Mouse (Mus musculus): ENCODE data around the gene Fbxo21. TPM values are rescaled to one million over a fixed set of nuclear protein-coding genes. Genes with fewer than 3 reads are reported as not detected.

Fbxo21 gene
- 56.1 and 56.7 TPM in 2 replicates for polyA plus RNA-seq (2015; fragmentation: Nextera tagmentation; extraction: Ambion mirVana)

- peak within 1 kb of the TSS; percentile 100 for H3K4me3 ChIP-seq (replicated peaks)
- no peaks in the 10 kb centered on the region for H3K9me3 ChIP-seq
- peaks cover 30% of the 10 kb centered on the region for H3K4me1 ChIP-seq (replicated peaks)
- H3K9ac ChIP-seq = peak within 1 kb of the TSS; percentile 94
- no peaks in the 10 kb centered on the region for H3K27me3 ChIP-seq (replicated peaks)
- under 1% methylated on average over 86 of the region's 88 CpGs for WGBS
- peak; percentile 94 for ATAC-seq
- H3K36me3 ChIP-seq = peaks cover 6% of the 10 kb centered on the region; the same call in 1 of the 2 replicates
- peak within 1 kb of the TSS; percentile 77 for H3K27ac ChIP-seq
- peak within 1 kb of the TSS; percentile 83 for H3K4me2 ChIP-seq (replicated peaks)
These were observed at the start of gene Fbxo21 for GRCm38 (mm10) chr5:117976657-117977500. Fbxo21 (plus strand) TSS chr5:117976730.

- Histone ChIP-seq H3K4me3 (replicated peaks) (no peak overlapping the region), H3K4me2 (replicated peaks) (no peak overlapping the region), H3K27me3 (replicated peaks) (no peaks in the 10 kb centered on the region), H3K27ac (no peak overlapping the region), H3K4me1 (replicated peaks) (no peaks in the 10 kb centered on the region), H3K36me3 (no peaks in the 10 kb centered on the region), H3K9me3 (no peaks in the 10 kb centered on the region), H3K9ac (no peak overlapping the region)
- WGBS = 94% methylated on average over 2 of the region's 2 CpGs
- ATAC-seq = no peak
These were observed 48.0 kb upstream of the Fbxo21 start for GRCm38 (mm10) chr5:117928553-117928952.

GRCm38 (mm10) chr5:117932222-117932621, 44.3 kb upstream of the Fbxo21 start:
- Histone ChIP-seq H3K9ac (no peak overlapping the region), H3K9me3 (no peaks in the 10 kb centered on the region), H3K4me1 (replicated peaks) (no peaks in the 10 kb centered on the region), H3K4me2 (replicated peaks) (no peak overlapping the region), H3K4me3 (replicated peaks) (no peak overlapping the region), H3K27me3 (replicated peaks) (no peaks in the 10 kb centered on the region), H3K36me3 (no peaks in the 10 kb centered on the region), H3K27ac (no peak overlapping the region)
- WGBS = 82% methylated on average over 2 of the region's 2 CpGs
- ATAC-seq = no peak

- Histone ChIP-seq H3K36me3 (no peaks in the 10 kb centered on the region), H3K4me3 (replicated peaks) (no peak overlapping the region), H3K4me2 (replicated peaks) (no peak overlapping the region), H3K27me3 (replicated peaks) (no peaks in the 10 kb centered on the region), H3K4me1 (replicated peaks) (no peaks in the 10 kb centered on the region), H3K9me3 (no peaks in the 10 kb centered on the region), H3K9ac (no peak overlapping the region), H3K27ac (no peak overlapping the region)
- WGBS = 2% methylated on average over 7 of the region's 9 CpGs
- ATAC-seq = no peak; the same call in 1 of the 2 replicates
These were observed 43.7 kb upstream of the Fbxo21 start for GRCm38 (mm10) chr5:117932862-117933261.

GRCm38 (mm10) chr5:117936346-117936745, 40.2 kb upstream of the Fbxo21 start:
- H3K27ac ChIP-seq = no peak overlapping the region
- 68% methylated on average over 16 of the region's 16 CpGs for WGBS
- no peak overlapping the region for H3K4me2 ChIP-seq (replicated peaks)
- no peak overlapping the region for H3K9ac ChIP-seq
- 0 out of 2 replicates have a peak, but pooled peaks cover 2% of the 10 kb centered on the region for H3K4me1 ChIP-seq (replicated peaks)
- no peak for ATAC-seq
- H3K36me3 ChIP-seq = no peaks in the 10 kb centered on the region
- no peaks in the 10 kb centered on the region for H3K9me3 ChIP-seq
- no peaks in the 10 kb centered on the region for H3K27me3 ChIP-seq (replicated peaks)
- H3K4me3 ChIP-seq (replicated peaks) = no peak overlapping the region

- Histone ChIP-seq H3K36me3 (no peaks in the 10 kb centered on the region), H3K4me1 (replicated peaks) (0 out of 2 replicates have a peak, but pooled peaks cover 2% of the 10 kb centered on the region), H3K27ac (no peak overlapping the region), H3K4me2 (replicated peaks) (no peak overlapping the region), H3K27me3 (replicated peaks) (no peaks in the 10 kb centered on the region), H3K9me3 (no peaks in the 10 kb centered on the region), H3K9ac (no peak overlapping the region), H3K4me3 (replicated peaks) (no peak overlapping the region)
- no peak for ATAC-seq
- 90% methylated on average over 3 of the region's 3 CpGs for WGBS
These were observed 39.3 kb upstream of the Fbxo21 start for GRCm38 (mm10) chr5:117937186-117937585.

- Histone ChIP-seq H3K4me3 (replicated peaks) (peak overlapping the region; percentile 29), H3K9me3 (no peaks in the 10 kb centered on the region), H3K9ac (no peak overlapping the region), H3K36me3 (no peaks in the 10 kb centered on the region), H3K27ac (no peak overlapping the region), H3K4me1 (replicated peaks) (0 out of 2 replicates have a peak, but pooled peaks cover 2% of the 10 kb centered on the region), H3K27me3 (replicated peaks) (no peaks in the 10 kb centered on the region), H3K4me2 (replicated peaks) (peak overlapping the region; percentile 60)
- peak; percentile 78 for ATAC-seq
- 15% methylated on average over 14 of the region's 14 CpGs for WGBS
These were observed 38.3 kb upstream of the Fbxo21 start for GRCm38 (mm10) chr5:117938182-117938581.

GRCm38 (mm10) chr5:117939402-117939801, 37.1 kb upstream of the Fbxo21 start:
- Histone ChIP-seq H3K9me3 (no peaks in the 10 kb centered on the region), H3K4me1 (replicated peaks) (0 out of 2 replicates have a peak, but pooled peaks cover 2% of the 10 kb centered on the region), H3K4me3 (replicated peaks) (no peak overlapping the region), H3K9ac (no peak overlapping the region), H3K36me3 (no peaks in the 10 kb centered on the region), H3K4me2 (replicated peaks) (no peak overlapping the region), H3K27me3 (replicated peaks) (no peaks in the 10 kb centered on the region), H3K27ac (no peak overlapping the region)
- 57% methylated on average over 8 of the region's 8 CpGs for WGBS
- no peak for ATAC-seq

- no peak overlapping the region for H3K9ac ChIP-seq
- ATAC-seq = no peak
- no peaks in the 10 kb centered on the region for H3K27me3 ChIP-seq (replicated peaks)
- WGBS = 70% methylated on average over 3 of the region's 3 CpGs
- H3K27ac ChIP-seq = no peak overlapping the region
- H3K4me2 ChIP-seq (replicated peaks) = no peak overlapping the region
- no peaks in the 10 kb centered on the region for H3K9me3 ChIP-seq
- no peak overlapping the region for H3K4me3 ChIP-seq (replicated peaks)
- H3K4me1 ChIP-seq (replicated peaks) = 0 out of 2 replicates have a peak, but pooled peaks cover 2% of the 10 kb centered on the region
- H3K36me3 ChIP-seq = no peaks in the 10 kb centered on the region
These were observed 35.0 kb upstream of the Fbxo21 start for GRCm38 (mm10) chr5:117941552-117941951.

GRCm38 (mm10) chr5:117946605-117947004, 29.9 kb upstream of the Fbxo21 start:
- no peak overlapping the region for H3K4me3 ChIP-seq (replicated peaks)
- no peaks in the 10 kb centered on the region for H3K4me1 ChIP-seq (replicated peaks)
- H3K27ac ChIP-seq = no peak overlapping the region
- H3K9ac ChIP-seq = no peak overlapping the region
- no peak overlapping the region for H3K4me2 ChIP-seq (replicated peaks)
- H3K27me3 ChIP-seq (replicated peaks) = no peaks in the 10 kb centered on the region
- no peaks in the 10 kb centered on the region for H3K36me3 ChIP-seq
- no peak for ATAC-seq
- H3K9me3 ChIP-seq = no peaks in the 10 kb centered on the region
- WGBS = 30% methylated on average over 4 of the region's 4 CpGs

GRCm38 (mm10) chr5:117949393-117949792, 27.1 kb upstream of the Fbxo21 start:
- Histone ChIP-seq H3K27ac (no peak overlapping the region), H3K27me3 (replicated peaks) (no peaks in the 10 kb centered on the region), H3K4me1 (replicated peaks) (no peaks in the 10 kb centered on the region), H3K4me3 (replicated peaks) (no peak overlapping the region), H3K9ac (no peak overlapping the region), H3K36me3 (no peaks in the 10 kb centered on the region), H3K4me2 (replicated peaks) (no peak overlapping the region; the same call in 1 of the 2 replicates), H3K9me3 (no peaks in the 10 kb centered on the region)
- 61% methylated on average over 10 of the region's 10 CpGs for WGBS
- no peak for ATAC-seq

- Histone ChIP-seq H3K36me3 (no peaks in the 10 kb centered on the region), H3K9ac (no peak overlapping the region), H3K4me1 (replicated peaks) (no peaks in the 10 kb centered on the region), H3K9me3 (no peaks in the 10 kb centered on the region), H3K4me3 (replicated peaks) (no peak overlapping the region), H3K4me2 (replicated peaks) (no peak overlapping the region), H3K27me3 (replicated peaks) (no peaks in the 10 kb centered on the region), H3K27ac (no peak overlapping the region)
- 84% methylated on average over 12 of the region's 12 CpGs for WGBS
- ATAC-seq = no peak
These were observed 22.6 kb upstream of the Fbxo21 start for GRCm38 (mm10) chr5:117953893-117954292.

- Histone ChIP-seq H3K27ac (no peak overlapping the region), H3K27me3 (replicated peaks) (no peaks in the 10 kb centered on the region), H3K4me2 (replicated peaks) (no peak overlapping the region), H3K4me3 (replicated peaks) (no peak overlapping the region), H3K4me1 (replicated peaks) (no peaks in the 10 kb centered on the region), H3K9me3 (no peaks in the 10 kb centered on the region), H3K9ac (no peak overlapping the region), H3K36me3 (no peaks in the 10 kb centered on the region)
- 90% methylated on average over 1 of the region's 1 CpGs for WGBS
- no peak for ATAC-seq
These were observed 22.1 kb upstream of the Fbxo21 start for GRCm38 (mm10) chr5:117954429-117954828.

Data from intestine, embryonic 15.5 days (tissue).